Mouse (Mus musculus): ENCODE data around the gene Dppa5a. TPM values are rescaled to one million over a fixed set of nuclear protein-coding genes. Genes with fewer than 3 reads are reported as not detected.
"Not testable (repeated sequence)": the region's sequence is repeated elsewhere in the genome, so short reads cannot be mapped to it uniquely, and the experiment has no call there.

Dppa5a gene
- polyA plus RNA-seq, 1 experiment from 2014 or later, result not detected

GRCm38 (mm10) chr9:78360484-78360872, 7.5 kb downstream of the Dppa5a start:
- Histone ChIP-seq H3K27ac (no peak overlapping the region), H3K36me3 (no peaks in the 10 kb centered on the region), H3K4me1 (no peaks in the 10 kb centered on the region), H3K4me2 (replicated peaks) (no peak overlapping the region), H3K9me3 (no peaks in the 10 kb centered on the region), H3K4me3 (no peak overlapping the region), H3K9ac (no peak overlapping the region), H3K27me3 (replicated peaks) (no peaks in the 10 kb centered on the region)
- 38% methylated on average over 2 of the region's 2 CpGs for WGBS
- no peak for ATAC-seq (ENCODE audit: low FRiP score, low read depth)

- 86% methylated on average over 6 of the region's 6 CpGs for WGBS
- ATAC-seq (ENCODE audit: low FRiP score, low read depth), result no peak
- no peaks in the 10 kb centered on the region for H3K27me3 ChIP-seq (replicated peaks)
- no peak overlapping the region for H3K4me3 ChIP-seq
- no peak overlapping the region for H3K9ac ChIP-seq
- H3K4me2 ChIP-seq (replicated peaks), result no peak overlapping the region
- H3K36me3 ChIP-seq, result no peaks in the 10 kb centered on the region
- H3K4me1 ChIP-seq, result no peaks in the 10 kb centered on the region
- H3K27ac ChIP-seq, result no peak overlapping the region
- no peaks in the 10 kb centered on the region for H3K9me3 ChIP-seq
Observed at GRCm38 (mm10) chr9:78359750-78360483, 8.1 kb downstream of the Dppa5a start.

- Histone ChIP-seq H3K27ac (no peak overlapping the region), H3K36me3 (no peaks in the 10 kb centered on the region), H3K4me3 (no peak overlapping the region), H3K4me1 (no peaks in the 10 kb centered on the region), H3K9ac (no peak overlapping the region), H3K4me2 (replicated peaks) (no peak overlapping the region), H3K27me3 (replicated peaks) (no peaks in the 10 kb centered on the region), H3K9me3 (no peaks in the 10 kb centered on the region)
- ATAC-seq (ENCODE audit: low FRiP score, low read depth), result peak; percentile 65; the same call in 1 of the 2 replicates
- 17% methylated on average over 9 of the region's 9 CpGs for WGBS
Observed at GRCm38 (mm10) chr9:78358053-78358452, 9.9 kb downstream of the Dppa5a start.

- Histone ChIP-seq H3K4me2 (replicated peaks) (no peak within 1 kb of the TSS), H3K27me3 (replicated peaks) (no peaks in the 10 kb centered on the region), H3K4me3 (no peak within 1 kb of the TSS), H3K4me1 (no peaks in the 10 kb centered on the region), H3K27ac (no peak within 1 kb of the TSS), H3K9me3 (no peaks in the 10 kb centered on the region), H3K9ac (no peak within 1 kb of the TSS), H3K36me3 (no peaks in the 10 kb centered on the region)
- WGBS, result 87% methylated on average over 8 of the region's 8 CpGs
- no peak for ATAC-seq (ENCODE audit: low FRiP score, low read depth)
Observed at GRCm38 (mm10) chr9:78355611-78356010, 12.4 kb downstream of the Dppa5a start, which contains the start of gene Gsta2. Gene Gsta2 (minus strand): TSS chr9:78355788.

DNA sequence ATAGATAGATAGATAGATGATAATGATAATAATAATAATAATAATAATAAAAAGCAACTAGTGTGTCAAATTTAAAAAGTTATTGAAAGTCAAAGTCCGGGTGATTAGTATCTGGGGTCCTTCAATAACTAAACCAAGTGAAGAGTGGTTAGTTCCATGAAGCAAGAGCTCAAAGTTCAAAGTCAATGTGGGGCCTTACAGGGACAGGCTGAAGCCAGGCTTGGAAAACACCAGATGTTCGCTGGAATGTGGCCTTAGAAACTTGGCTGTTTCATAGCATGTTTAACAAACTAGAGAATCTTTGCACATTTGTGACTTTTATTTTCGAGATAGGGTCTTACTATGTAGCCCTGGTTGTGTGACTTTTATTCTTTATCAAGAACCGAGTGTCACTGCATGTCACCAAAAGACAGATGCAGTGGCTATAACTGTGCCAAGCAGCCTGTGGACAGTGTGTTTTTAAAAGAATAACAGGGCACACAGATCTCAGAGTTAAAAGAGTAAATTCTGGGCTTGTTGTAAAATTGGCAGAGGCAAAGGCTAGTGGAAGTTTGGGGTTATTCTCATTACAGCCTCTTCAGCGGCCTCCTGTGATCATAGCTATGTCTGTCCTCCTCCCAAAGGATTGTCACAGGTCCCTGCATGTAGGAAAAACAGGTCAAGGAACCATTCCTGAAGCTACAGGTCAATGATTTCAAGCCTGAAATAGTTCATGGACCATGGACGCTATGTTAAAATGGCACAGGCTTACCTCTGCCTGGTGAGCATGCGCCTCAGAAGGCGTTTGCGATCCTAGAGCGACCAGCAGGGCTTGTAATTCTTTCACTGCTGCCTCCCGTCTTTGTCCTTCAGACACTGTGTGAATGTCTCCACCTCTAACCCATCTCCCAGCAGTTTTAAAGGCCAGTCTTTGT, 13.1 kb downstream of the Dppa5a start:
- Histone ChIP-seq H3K4me3 (no peak overlapping the region), H3K27ac (no peak overlapping the region), H3K9me3 (no peaks in the 10 kb centered on the region), H3K36me3 (no peaks in the 10 kb centered on the region), H3K27me3 (replicated peaks) (no peaks in the 10 kb centered on the region), H3K4me1 (no peaks in the 10 kb centered on the region), H3K4me2 (replicated peaks) (no peak overlapping the region), H3K9ac (no peak overlapping the region)
- no peak for ATAC-seq (ENCODE audit: low FRiP score, low read depth)
- WGBS, result 79% methylated on average over 11 of the region's 11 CpGs

GRCm38 (mm10) chr9:78351504-78352220, 16.3 kb downstream of the Dppa5a start:
- Histone ChIP-seq H3K4me1 (no peaks in the 10 kb centered on the region), H3K9ac (no peak overlapping the region), H3K9me3 (no peaks in the 10 kb centered on the region), H3K27me3 (replicated peaks) (no peaks in the 10 kb centered on the region), H3K27ac (no peak overlapping the region), H3K36me3 (no peaks in the 10 kb centered on the region), H3K4me2 (replicated peaks) (no peak overlapping the region), H3K4me3 (no peak overlapping the region)
- WGBS, result 88% methylated on average over 6 of the region's 6 CpGs
- ATAC-seq (ENCODE audit: low FRiP score, low read depth), result no peak

- H3K9me3 ChIP-seq; H3K4me1 ChIP-seq; H3K27ac ChIP-seq; H3K9ac ChIP-seq; ATAC-seq (ENCODE audit: low FRiP score, low read depth); H3K36me3 ChIP-seq; H3K4me2 ChIP-seq (replicated peaks); H3K4me3 ChIP-seq; H3K27me3 ChIP-seq (replicated peaks): not testable (repeated sequence)
Observed at GRCm38 (mm10) chr9:78350007-78350406, 18.0 kb downstream of the Dppa5a start.

- not testable (repeated sequence) for H3K4me1 ChIP-seq; H3K9ac ChIP-seq; H3K36me3 ChIP-seq; H3K27me3 ChIP-seq (replicated peaks); H3K9me3 ChIP-seq; H3K27ac ChIP-seq; H3K4me3 ChIP-seq; H3K4me2 ChIP-seq (replicated peaks); ATAC-seq (ENCODE audit: low FRiP score, low read depth)
- 89% methylated on average over 3 of the region's 3 CpGs for WGBS
Observed at GRCm38 (mm10) chr9:78349141-78349540, 18.8 kb downstream of the Dppa5a start.

DNA sequence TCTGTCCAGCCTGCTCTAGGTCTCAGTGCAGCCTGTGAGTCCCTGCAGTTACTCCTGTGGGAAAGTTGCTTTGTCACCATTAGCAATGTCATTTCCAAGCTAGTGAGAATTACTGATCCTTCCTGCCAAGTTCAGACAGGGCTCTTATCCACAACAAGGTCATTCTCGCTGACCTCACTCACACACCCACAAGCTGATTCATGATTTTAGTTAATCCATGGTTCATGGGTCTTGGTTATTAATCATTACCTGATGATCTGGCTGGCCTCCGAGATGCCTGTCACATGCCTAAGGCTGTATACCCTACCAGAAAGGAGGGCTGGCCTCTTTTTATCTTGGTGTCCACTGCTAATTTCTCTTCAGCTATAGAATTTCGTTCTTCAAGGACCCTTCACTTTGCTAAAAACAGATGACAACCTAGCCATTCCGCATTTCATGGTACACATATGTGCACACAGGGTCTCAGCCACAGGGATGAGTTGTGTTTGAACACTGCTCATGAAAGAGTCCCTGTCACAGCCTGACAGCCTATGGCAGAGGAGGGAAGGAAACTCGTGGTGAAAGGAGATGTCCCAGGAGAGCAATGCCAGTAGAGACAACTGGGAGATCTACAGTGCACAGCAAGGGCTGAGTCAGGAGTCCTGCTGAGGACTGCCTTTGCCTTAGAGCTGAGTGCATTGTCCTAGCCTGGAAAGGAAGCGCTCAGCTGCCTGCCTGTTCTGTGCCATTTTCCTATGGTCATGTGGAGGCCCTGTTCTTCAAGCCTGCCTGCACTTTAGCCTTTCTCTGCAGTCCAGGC, 19.6 kb downstream of the Dppa5a start:
- WGBS, result 77% methylated on average over 6 of the region's 6 CpGs
- H3K9ac ChIP-seq; H3K9me3 ChIP-seq; ATAC-seq (ENCODE audit: low FRiP score, low read depth); H3K4me3 ChIP-seq; H3K27ac ChIP-seq; H3K27me3 ChIP-seq (replicated peaks); H3K4me1 ChIP-seq; H3K4me2 ChIP-seq (replicated peaks); H3K36me3 ChIP-seq: not testable (repeated sequence)

DNA sequence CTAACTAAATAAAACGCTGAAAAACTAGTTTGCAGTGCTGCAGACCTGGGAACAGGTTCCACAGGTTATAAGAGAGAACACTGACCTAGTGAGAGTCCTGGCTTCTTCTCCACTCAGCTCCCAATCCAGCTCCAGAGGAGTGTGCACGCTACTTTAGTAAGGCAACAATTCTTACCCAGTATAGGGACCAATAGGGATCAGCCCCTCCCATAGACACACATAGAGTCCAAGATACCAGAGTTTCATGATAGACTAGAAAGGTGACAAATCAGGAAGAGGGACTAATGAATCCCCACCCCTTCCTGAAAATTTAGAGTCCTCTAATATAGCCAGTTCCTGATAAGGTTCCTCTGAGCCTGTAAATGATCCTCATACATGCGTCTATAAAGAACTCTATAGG, 21.0 kb downstream of the Dppa5a start:
- Histone ChIP-seq H3K27me3 (replicated peaks) (no peaks in the 10 kb centered on the region), H3K27ac (no peak overlapping the region), H3K4me1 (no peaks in the 10 kb centered on the region), H3K36me3 (no peaks in the 10 kb centered on the region), H3K9me3 (no peaks in the 10 kb centered on the region), H3K9ac (no peak overlapping the region), H3K4me2 (replicated peaks) (no peak overlapping the region), H3K4me3 (no peak overlapping the region)
- no peak for ATAC-seq (ENCODE audit: low FRiP score, low read depth)
- WGBS, result 77% methylated on average over 3 of the region's 3 CpGs

- not testable (repeated sequence) for H3K27me3 ChIP-seq (replicated peaks); H3K4me1 ChIP-seq; H3K9ac ChIP-seq; H3K4me2 ChIP-seq (replicated peaks); H3K4me3 ChIP-seq; H3K9me3 ChIP-seq; H3K36me3 ChIP-seq; ATAC-seq (ENCODE audit: low FRiP score, low read depth); H3K27ac ChIP-seq
- WGBS, result 67% methylated on average over 4 of the region's 4 CpGs
Observed at GRCm38 (mm10) chr9:78345235-78345634, 22.7 kb downstream of the Dppa5a start.

Data from neural tube, embryonic 12.5 days (tissue).